Mouse (Mus musculus) ES-E14 (cell line): ENCODE data around the gene Rpl9.

ENCODE experiments used
- CHD2 ChIP-seq: IDR thresholded peaks from 2 replicates; pipeline ENCODE4 v1.6.1; 2014; ENCODE audit warnings: mild to moderate bottlenecking, low read depth, low read length, inconsistent platforms
- HCFC1 ChIP-seq: IDR thresholded peaks from 2 replicates; pipeline ENCODE4 v1.6.1; 2012; ENCODE audit warnings: low read length, inconsistent platforms, borderline replicate concordance; ENCODE audit not compliant: insufficient read depth
- ZNF384 ChIP-seq: IDR thresholded peaks from 2 replicates; pipeline ENCODE4 v1.6.1; 2012; ENCODE audit warnings: low read depth, low read length, inconsistent platforms

- TF ChIP-seq CHD2 (no peak), ZNF384 (no peak), HCFC1 (no peak)
Observed at GRCm38 (mm10) chr5:65348168-65348567, 43.1 kb downstream of the Rpl9 start, which contains the start of gene Klb.
